Mouse (Mus musculus): ENCODE data around the gene Lrrc42.

Lrrc42 gene

DNA sequence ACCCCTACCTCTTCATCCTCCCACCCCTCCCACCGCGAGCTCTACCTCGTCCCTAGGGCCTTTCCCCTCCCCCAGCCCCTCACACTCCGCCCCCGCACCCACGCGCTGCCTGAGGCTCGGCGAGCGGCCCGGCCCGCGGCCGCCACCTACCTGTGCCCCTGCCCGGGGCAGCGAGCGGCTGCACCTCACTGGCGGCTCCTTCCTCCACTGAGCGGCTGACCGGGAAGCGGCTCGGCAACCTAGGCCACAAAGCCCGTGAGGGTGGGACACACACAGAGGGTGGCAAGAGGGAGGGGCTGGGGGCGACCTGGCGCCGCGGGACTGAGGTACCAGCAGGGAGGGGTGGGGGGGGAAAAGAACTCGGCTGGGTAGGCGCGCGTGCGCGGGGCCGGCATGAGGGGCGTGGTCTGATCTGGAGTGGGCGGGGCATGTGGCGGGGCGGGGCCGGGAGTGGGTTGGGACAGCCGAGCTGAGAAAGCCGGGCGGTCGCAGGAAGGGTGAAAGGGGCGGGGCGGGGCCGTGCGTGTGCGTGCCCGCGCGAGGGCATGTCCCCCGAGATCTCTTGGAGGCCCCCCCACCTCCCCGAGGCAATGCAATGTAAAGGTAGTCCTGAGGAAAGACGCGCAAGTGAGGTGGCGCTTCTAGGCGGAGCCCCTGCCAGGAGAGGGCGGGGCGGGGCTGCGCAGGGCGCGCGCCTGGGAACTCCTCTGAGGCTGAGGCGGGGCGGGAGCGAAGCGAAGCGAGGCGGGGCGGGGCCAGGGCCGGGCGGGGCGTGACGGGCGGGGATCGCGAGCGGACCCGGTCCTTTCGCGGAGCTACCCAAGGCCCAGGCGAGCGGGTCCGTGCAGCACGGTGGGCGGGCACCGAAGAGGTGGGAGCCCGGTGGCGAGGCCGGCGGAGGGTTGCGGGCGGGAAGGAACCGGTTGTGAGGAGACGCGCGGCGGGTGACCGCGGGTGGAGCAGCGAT lies at the start of gene Lrrc42, which contains the start of gene Hspb11:
TSS of gene Lrrc42 (minus strand) at position 408 of the 967 bp plus-strand sequence.
TSS of gene Hspb11 (plus strand) at position 469 of the 967 bp plus-strand sequence.
- DNase-seq = peak; percentile 97

DNA sequence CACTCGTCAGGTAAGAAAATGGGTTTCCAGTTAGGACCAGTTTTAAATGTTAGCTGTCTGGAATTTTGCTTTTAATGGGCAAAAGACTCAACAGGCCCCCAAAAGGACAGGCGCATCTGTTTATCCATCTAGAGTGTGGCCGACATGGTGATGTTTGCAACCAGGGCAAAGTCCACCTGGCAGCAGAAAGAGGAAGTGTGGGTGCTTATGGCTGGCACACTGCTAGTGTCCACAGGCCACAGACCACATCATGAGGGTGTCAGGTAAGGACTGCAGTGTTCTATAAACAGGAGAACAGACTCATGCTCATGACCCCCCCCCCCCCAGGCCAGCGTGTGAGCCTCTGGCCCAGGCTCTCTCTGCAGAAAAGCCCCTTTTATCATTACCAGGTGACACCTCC lies 49.5 kb upstream of the Lrrc42 start:
- no peak for DNase-seq

DNA sequence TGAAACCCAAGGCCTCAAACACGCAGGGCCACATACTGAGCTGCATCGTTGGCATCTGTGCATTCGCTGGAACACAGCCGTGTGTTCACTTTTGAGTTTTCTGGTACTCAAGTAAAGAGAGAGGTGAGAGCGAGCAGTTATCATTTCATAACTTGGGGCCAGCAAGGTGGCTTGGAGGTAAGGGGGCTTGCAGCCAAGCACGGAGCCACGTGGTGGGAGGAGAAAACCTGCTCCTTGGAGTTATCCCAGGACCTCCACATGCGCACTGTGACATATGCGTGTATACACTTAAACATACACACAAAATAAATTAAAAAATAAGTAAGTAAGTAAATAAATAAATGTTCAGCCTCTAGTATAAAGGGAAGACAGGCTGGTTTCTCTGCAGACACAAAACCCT lies 48.9 kb upstream of the Lrrc42 start:
- DNase-seq = no peak

GRCm38 (mm10) chr4:107300902-107301555 lies 47.7 kb upstream of the Lrrc42 start:
- no peak for DNase-seq

GRCm38 (mm10) chr4:107300371-107300770 lies 47.0 kb upstream of the Lrrc42 start:
- no peak for DNase-seq

- no peak for DNase-seq
These were observed 46.5 kb upstream of the Lrrc42 start for GRCm38 (mm10) chr4:107299779-107300340.

GRCm38 (mm10) chr4:107298071-107298606 lies 44.8 kb upstream of the Lrrc42 start:
- no peak for DNase-seq

DNA sequence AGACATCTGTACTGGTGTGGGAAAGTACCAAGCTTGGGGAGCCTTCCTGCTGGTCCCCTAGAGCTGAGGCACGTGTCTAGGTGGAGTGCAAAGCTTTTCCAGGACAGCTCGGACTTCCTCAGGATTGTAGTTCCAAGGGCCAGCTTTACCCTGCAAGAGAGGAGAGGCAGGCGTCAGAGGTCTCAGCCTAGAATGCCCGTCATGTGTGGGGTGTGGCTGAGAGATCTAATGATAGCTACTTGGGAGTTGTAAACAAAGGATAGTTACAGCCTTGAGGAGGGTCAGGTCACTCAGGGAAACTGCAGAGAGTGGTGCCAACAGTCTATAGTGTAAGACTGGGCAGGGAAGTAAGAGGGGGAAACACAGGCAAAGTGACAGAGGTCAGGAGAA lies 38.9 kb upstream of the Lrrc42 start:
- DNase-seq = no peak

- no peak for DNase-seq
These were observed 38.4 kb upstream of the Lrrc42 start for GRCm38 (mm10) chr4:107291611-107292272.

GRCm38 (mm10) chr4:107287517-107287916 lies 34.2 kb upstream of the Lrrc42 start:
- DNase-seq = no peak

DNA sequence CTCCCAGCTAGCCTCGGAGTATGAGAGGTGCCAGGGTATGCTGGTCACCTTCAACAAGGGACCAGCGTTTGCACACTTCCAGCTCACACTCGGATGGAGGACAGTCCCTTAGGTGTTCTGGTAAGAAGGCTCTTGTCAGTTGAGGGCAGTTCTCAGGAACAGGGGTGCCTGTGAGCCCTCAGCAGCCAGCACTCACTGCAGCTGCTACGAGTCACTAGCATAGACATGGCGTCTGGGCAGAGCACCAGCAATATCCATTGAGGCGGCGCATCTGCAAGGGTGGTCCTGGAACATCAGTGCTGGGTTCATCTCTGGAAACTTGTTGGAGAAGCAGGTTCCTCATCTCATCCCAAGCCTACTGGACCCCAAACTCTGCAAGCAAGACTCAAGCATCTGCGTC lies 33.1 kb upstream of the Lrrc42 start:
- DNase-seq = no peak

- no peak for DNase-seq
These were observed 32.3 kb upstream of the Lrrc42 start for GRCm38 (mm10) chr4:107285446-107286200.

GRCm38 (mm10) chr4:107280843-107281475 lies 27.6 kb upstream of the Lrrc42 start:
- DNase-seq = no peak

GRCm38 (mm10) chr4:107278188-107278707 lies 24.9 kb upstream of the Lrrc42 start:
- DNase-seq = peak; percentile 23

DNA sequence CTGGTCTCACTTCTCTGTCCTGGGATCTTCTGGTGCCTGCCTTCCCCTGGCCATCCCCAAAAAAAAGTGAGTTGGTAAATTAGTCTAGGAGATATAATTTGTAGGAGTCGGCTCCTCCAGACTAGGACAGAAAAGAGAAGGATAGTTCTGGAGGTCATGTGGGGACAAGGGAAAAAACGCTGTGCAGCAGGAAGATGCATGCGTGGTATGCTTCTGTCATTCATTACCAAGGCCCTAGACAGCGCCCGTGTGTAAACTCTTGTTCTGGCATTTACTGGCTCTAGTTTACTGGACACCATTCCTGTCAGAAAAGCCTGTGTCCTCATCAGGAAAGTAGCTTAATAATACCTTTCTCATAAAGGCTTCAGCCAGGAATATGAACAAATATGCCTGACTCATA lies 21.2 kb upstream of the Lrrc42 start:
- DNase-seq = no peak

GRCm38 (mm10) chr4:107273683-107274082 lies 20.4 kb upstream of the Lrrc42 start:
- DNase-seq = no peak

DNA sequence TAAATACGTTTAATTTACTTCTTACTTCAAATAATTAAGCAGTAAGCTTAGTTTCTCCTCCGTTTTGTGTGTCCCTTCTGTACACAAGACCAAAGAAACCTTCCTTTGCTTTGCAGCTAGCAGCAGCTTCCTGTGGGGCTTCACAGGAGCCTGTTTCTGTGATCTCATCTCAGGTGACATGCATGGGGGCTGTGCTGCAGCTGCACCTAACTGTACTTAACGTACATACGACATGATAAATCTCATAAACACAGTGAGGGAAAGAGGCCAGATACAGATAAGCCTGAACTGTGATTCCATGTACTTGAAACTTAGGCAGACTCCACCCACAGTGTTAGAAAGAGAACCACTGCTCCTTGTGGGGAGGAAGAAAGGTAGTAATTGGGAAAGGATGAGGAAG lies 6.7 kb upstream of the Lrrc42 start:
- DNase-seq = no peak

DNA sequence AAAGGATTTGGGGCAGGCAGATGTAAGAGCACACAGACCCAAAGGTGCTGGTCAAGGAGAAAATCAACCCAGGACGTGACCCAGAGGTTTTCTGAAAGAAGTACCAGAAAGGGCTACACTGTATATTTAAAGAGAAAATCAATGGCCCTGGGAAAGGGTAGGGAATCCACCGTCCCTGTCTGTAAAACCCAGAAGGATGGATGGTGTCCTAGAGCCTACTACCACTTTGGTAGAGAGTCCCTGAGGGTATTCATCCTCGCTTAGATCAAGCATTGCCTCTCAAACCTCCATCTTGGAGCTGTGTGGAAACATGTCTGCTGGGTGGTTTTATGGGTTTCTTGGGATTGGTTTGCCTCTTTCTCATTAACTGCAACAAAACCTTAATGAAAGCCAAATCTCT lies 1.1 kb upstream of the Lrrc42 start:
- peak; percentile 27 for DNase-seq

DNA sequence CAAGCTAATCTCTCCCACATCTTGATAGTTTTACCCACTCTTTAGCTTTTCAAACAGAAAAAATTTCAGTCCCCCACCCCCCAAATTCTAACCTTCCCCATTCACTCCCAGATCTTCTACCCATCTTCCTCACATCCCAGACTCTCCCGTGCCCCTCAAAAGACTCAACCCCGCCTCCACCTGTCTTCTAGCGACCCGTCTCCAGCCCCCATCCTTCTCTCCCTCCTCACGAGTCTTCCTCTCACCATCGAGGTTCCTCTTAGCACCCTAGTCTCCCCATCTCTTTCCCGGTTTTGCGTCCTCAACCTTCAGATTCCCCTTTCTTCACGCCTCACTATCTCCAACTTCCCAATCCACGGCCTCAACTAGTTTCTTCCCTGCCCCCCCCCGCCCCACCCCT lies 810 bp downstream of the Lrrc42 start:
- DNase-seq = peak; percentile 16

DNA sequence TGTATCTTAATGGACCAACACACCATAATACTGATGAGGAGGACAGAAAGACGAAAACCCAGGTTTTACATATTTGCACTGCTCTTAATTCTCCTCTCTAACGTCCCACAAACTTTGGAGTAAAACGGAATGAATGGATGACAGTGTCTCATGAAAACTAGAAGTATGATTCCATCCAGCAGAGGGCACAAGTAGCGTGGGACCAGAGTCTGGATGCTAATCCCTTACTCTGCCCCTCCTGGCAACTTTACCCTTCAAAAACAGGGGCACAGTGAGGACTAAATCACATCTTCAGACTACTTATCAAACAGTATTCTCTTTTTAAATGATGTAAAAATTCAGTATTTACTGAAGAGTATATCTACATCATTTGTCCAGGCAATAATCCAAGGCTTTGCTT lies 2.8 kb downstream of the Lrrc42 start:
- peak; percentile 76 for DNase-seq

GRCm38 (mm10) chr4:107249471-107249870 lies 3.9 kb downstream of the Lrrc42 start:
- DNase-seq = peak; percentile 12
